Mouse (Mus musculus) ovary, postnatal 36 days (tissue): ENCODE measurements around the gene Actn4.
"Not testable (repeated sequence)": the region's sequence is repeated elsewhere in the genome, so short reads cannot be mapped to it uniquely, and the experiment has no call there.

Experiments
- DNase-seq: peaks from one replicate; pipeline ENCODE4 v3.0.0; 2022; ENCODE audit warnings: low spot score, mixed read lengths

Actn4 gene

DNA sequence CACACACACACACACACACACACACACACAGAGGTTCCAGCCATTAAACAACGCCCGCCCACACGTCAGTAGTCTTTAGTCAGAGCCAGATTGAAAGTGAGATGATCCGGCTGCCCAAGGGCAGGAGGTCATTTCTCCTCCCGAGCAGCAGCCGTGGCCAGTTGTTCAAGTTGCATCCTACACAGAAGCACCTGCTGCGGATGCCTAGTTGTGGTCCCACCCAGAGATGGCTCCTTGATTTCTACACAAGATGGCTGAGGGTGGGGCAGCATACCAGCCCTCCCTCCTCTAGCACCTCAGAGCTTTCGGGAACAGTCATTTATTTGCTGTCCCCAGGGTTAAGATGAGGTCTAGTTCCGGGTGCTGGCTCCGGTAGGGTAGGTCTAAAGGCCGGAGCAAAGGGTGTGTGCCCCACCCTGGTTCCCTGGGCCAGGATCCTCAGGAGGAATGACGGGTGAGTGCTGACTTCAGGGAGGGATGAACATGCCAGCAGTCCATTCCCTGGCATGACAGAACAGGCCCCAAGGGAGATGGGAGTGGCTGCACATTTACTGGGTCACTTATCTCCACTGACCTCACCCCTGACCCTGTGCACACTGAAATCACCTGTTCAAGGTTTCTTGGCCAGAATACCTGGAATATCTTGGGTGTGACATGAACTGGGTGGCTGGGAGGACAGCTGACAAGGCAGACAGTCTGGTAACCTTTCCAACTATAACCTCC, 7.7 kb upstream of the Actn4 start:
- no peak for DNase-seq

DNA sequence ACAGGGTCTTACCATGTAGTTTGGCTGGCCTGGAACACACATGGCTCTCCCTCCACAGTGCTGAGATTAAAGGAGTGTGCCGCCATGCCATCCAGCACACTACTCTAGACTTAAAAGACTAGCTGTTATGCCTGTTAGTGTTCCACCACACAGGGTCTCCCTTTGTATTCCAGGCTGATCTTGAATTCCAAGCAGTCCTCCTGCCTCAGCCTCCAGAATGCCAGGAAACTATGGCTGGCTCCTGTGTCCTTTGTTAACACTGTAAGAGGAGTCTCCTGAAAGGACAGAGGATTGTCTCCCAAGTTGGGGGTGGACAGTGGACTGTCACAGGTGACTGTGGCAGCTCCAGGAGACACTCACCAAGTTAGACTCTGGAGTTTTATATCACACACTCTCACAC, 7.1 kb upstream of the Actn4 start:
- DNase-seq = no peak

DNA sequence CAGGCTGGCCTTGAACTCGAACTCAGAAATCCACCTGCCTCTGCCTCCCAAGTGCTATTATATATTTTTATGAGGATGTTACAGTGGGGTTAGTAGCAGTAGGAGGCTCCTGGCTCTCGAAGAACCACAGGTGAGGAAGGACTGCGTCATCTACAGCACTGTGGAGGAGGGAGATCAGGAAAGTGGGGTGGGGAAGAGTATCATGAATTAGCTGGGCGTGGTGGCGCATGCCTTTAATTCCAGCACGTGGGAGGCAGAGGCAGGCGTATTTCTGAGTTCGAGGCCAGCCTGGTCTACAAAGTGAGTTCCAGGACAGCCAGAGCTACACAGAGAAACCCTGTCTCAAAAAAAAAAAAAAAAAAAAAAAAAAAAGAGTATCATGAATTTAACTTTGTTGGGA, 6.0 kb upstream of the Actn4 start:
- not testable (repeated sequence) for DNase-seq

DNA sequence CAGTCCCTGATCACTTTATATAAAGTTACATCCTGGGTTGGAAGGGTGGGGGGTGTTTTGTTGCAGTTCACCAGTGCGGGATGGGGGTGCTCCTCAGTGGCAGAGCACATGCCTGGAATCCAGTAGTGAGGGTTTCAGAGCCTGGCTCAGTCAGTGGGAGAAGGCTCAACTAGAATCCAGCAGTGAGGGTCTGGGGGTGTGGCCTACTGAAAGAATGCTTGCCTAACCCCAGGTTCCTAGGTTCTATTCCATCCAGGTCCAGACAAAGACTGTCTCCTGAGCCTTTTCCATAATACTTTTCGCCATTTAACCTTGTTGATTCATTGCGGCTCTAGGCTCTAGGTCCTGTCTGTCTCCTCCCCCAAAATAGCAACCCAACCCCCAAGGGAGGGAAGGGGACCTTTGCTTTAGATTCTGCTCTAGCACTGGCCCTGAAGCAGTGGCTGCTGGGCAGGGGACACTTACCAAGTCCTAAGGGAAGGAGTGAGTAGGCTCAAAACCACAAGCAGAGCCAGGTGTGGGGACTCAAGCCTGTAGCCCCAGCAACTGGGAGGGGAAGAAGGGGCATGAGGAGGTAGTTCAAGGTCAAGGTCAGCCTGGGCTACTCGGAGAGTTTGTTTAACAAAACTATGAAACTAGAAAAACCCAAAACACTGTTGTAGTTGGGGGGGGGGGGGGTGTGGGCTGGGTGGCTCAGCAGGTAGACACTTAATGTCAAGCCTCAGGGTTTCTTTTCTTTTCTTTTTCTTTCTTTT, 4.8 kb upstream of the Actn4 start:
- no peak for DNase-seq

DNA sequence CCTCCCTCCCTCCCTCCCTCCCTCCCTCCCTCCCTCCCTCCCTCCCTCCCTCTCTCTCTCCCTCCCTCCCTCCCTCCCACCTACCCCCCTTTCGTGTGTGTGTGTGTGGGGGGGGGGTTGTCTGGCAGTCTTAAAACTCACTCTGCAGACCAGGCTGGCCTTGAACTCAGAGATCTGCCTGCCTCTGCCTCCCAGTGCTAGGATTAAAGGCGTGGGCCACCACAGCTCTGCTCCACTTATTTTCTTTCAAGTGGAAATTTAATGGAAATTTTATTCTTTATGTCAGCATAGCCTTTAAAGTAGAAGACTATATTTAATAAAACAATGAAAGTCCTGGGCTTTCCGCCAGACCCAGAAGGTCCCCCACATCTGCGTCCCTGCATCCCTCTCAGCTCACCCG, 4.0 kb upstream of the Actn4 start:
- DNase-seq = no peak

DNA sequence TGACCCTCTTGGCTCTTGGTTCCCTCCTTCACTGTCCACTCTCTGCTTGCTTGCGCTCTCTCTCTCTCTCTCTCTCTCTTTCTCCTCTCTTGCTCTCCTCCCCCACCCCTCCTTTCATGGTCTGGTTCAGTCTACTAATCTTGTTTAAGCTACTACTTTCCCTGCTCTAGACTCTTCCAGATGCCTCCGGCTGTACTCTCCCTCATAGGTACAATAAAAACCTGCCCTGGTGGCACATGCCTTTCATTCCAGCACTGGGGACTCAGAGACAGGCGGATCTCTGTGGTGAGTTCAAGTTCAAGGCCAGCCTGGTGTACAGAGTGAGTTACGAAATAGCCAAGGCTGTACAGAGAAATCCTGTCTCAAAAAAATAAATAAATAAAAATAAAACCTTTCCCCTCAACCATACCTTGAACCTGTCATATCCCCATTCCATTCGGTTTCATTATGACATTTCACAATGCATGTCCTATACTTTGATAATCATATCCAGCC, 3.3 kb upstream of the Actn4 start:
- no peak for DNase-seq

DNA sequence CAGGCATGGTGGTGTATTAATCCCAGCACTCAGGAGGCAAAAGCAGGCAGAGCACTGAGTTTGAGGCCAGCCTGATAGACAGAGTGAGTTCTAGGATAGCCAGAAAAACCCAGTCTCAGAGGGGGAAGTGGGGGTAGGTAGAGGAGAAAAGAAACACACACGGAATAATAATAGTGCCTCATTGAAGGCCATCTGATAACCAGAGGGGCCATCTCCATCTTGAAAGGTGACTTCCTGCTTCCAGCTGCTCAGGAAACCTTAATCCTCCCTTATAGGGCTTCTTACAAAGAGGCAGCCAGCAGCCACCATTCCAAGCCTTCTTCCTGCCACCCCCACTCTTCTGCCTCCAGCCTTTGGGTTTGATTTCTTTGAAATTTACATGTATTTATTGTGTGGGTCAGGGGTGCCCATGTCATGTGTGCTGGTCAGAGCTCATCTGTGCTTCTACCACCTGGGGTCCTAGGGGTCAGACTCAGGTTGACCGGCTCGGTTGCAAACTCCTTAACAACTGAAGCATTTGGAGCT, 1.3 kb upstream of the Actn4 start:
- DNase-seq = no peak

DNA sequence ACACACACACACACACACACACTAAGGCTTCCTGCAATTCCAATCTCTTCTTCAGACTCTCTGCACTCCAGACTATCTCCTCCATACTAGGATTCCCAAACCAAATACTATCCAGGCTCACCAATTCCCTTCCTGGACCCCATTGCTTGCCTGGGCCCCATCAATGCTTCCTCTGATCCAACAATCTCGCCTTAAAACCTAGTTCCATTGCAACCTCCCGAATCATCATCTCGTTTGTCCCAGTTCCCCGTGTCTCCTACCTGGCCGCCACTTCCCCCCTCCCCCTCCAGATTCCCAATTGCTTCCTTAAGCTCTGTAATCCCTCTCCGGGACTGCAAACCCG, 585 bp downstream of the Actn4 start:
- no peak for DNase-seq

DNA sequence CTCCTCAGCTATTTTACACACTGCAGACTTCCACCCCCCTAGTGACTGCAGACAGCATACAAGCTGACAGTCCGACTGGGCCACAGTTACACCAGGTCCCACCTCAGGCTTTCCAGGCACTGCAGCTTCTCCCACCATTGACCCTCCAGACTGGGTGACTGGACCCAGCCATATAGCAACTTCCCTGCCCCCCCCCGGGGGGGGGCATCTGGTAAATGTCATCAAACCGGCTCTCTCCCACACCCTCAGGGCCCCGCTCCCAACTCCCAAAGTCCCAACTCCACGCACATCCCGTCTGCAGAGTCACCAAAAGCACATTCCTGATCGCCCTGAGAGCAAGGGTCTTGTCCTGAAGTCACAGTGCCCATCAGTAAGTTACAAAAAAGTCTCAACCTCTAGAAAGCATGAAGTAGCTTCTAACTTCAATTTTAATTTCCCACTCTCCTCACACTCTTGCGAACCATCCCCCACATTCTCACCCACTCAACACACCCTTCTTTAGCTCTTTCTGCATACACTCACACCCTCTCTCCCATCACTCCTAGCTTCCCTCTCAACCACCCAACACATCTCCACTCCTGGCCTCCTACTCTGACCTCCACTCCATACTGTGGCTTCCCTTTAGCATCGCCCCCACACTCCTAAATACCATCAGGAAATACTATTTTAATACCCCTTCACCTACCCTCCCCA, 1.6 kb downstream of the Actn4 start:
- DNase-seq = no peak

DNA sequence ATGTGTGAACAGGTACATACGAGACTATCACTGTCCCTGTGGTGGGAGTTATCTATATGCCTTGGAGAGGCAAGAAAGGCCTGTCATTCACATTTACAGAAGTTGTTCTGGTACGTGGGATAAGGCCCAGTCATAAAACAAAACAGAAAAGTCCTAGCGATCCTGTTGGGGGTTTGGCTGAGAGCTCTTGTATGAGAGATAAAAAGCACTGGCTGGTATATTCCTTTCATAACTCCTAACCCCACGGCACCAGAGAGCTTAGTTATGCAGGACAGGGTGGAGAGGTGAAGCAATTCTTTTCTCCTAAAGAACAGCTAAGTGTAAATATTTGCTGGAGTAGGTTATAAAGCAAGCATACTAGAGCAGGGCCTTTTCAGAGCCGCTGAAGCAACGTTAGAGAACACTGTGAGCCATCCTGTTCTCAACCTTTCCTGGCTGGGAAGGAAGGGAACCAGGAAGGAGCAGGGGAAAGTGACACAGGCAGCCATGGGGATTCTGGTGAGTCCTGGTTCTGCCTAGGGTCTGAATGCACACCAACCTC, 2.6 kb downstream of the Actn4 start:
- DNase-seq = no peak

DNA sequence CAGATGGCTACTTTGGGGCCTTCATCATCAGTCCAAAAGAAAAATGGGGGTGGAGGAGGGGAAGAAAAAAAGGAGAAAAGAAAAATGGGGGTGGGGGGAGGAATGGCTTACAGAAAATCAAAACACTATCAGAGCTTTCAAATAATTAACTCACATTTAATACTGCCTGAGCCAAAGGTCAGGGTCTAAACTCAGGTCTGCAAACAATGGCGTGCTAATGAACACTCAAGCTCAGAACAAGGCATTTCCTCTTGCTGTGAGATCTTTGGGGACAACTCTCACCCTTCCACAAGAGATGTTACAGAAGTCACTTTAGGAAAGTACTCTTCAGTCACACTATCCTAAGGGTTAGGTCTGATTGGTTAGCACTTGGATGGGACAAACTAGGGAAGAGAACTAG, 3.4 kb downstream of the Actn4 start:
- DNase-seq = no peak

DNA sequence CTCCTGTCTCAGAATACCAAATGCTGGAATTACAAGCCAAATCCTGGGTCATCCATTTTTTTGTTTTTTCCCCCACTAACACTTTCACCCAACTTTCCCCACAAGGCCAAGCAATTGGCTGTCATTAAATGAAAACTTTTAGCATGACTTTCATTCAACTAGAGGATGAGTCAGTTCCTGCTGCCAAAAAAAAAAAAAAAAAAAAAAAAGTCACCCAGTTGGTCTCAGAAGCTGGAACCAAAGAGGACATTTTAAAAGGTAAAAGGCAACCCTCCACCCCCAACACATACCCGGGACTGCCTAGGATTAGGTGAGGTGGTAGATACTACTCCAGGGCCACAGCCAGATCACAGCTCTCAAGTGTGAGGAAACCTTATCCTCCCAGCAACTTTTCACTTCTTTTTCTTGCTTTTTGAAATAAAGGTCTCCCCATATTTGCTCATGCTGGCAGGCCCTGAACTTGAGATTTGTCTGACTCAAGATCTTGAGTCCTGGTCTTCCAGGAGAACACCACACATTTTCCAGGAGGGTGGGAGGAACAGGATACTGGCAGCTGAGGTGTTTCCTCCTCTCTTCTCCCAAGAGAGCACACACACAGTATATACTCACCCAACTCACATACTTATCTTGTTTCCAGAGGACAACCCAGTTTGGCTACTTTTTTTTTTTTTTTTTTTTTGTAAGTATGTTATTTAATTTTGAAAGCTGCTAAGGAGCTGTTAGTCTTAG, 4.0 kb downstream of the Actn4 start:
- no peak for DNase-seq

DNA sequence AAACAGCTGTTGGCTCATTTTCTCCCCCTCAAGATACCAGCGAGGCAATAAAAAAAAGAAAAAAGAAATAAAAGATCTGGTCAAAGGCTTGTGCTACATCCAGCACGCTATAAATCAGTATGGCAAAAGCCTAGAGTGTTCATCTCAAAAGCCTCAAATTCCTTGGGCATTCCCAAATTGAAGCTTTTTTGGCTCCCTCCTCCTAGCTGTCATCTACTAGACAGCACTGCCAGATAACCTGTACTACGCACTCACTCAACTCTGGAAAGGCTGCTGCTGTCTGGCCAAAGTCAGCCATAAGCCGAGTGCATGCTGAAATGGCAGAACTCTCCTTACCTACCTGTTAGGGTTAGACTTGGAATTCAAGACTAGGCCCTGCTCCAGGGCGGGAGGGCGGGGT, 4.9 kb downstream of the Actn4 start:
- DNase-seq = no peak

DNA sequence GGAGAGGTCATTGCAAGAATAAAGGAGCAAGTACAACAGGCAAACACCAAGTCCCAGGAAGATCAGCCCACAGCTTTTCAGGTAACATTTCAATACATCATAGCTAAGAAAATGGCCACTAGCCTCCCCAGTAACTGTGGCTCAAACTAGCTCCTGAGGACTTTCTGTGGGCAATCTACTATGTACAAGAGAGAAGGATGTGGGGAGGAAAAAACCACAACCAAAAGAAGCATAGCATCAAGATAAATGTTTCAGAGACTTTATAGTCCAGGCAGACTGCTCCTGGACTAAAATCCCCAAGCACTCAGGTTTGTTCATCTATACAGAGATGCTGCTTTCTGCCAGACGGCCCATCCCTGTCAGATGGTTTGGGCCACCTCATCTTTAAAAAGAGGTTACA, 5.9 kb downstream of the Actn4 start:
- DNase-seq = no peak

DNA sequence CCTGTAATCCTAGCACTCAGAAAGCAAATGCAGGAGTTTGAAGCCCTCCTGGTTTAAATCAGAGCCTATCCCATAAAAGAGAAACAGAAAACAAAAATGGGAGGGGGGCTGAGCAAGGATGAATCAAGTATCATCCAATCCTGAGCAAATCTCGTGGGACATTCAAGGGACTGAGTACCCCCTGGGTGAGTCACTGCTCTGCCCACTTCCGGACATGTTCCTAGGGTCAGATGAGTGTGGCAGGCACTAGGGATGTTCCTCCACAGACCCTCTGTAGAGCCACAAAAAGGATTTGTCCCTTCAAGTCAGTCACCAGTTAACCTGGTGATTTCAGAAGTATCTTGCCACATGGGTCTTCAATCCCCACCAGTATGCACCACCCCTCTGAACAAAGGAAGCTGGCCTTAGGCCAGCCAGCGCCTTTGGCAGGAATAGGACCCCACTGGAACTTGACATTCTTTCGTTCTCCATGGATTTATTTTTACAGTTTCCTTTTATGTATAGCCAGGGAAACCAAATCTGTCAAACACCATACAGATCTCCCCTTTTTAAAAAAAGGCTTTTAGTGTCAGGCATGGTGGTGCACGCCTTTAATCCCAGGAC, 6.7 kb downstream of the Actn4 start:
- DNase-seq = no peak

DNA sequence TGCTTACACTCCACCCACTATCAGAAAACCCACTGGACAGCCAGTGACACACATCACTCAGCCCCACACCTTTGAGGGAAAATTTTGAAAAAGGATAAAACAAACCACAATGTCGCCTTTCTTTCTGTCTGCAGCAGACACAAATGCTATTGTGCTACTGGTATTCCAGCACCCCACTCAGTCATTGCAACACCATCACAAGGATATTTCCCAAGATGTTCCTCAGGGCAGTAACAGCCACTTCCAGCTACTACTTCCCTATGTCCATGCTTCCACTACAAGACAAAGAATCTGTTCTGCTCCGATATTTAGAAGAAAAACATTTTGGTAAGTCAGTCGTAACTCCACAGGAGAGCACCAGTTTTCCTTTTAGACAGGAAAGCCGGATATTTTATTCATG, 7.4 kb downstream of the Actn4 start:
- DNase-seq = no peak

DNA sequence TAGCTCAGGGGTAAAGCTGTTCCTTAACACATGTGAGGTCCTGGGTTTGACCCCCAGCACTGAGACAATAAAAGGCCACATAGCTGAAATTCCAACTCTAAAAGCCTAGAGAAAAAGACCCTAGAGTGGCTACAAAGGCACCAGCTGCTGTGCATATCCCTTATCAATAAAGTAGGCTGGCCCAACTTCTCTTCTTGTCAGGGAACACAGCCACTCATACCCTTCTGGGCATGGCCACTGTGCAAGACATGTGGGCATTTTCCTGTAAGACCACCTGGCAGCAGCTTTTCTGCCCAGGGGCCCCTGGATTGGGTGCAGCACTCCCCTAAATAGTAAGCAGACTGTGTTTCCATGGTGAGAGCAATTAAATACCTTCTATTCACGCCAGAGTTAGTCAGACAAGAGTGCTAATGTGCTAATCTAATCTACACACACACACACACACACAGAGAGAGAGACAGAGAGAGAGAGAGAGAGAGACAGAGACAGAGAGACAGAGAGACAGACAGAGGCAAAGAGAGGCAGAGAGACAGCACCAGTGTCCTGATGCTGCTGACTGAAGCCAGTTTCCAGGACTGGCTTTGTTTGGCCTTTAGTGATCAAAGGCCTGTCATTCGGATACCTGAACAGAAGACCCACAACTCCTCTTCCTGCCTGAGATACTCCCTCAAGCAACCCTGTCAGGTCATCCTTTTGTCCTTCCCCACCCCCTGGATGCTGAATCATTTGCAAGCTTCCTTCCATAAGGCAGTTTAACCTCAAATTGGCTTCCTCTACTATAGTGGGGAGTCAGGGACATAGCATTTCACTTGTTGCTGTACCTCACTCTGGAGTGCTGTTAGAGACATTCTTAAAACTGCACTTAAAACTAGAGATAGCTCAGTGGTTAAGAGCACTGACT, 8.4 kb downstream of the Actn4 start:
- DNase-seq = no peak

DNA sequence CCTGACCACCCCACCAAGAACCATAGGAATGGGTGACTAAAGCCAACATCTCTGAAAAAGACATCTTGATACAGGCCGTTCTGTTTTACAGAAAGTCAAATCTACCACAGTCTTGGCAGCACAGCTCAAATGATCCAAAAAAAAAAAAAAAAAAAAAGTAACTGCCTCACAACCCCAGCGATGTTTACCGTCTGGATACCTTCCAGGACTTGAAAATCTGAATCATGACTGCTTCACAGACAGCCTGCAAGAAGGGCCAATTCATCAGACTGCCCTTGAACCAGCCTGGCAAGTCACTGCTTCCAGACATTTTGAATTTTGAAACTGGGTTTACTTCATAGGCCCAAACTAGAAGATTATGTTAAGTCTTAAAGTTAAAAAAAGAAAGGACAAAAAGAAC, 9.4 kb downstream of the Actn4 start:
- DNase-seq = no peak

DNA sequence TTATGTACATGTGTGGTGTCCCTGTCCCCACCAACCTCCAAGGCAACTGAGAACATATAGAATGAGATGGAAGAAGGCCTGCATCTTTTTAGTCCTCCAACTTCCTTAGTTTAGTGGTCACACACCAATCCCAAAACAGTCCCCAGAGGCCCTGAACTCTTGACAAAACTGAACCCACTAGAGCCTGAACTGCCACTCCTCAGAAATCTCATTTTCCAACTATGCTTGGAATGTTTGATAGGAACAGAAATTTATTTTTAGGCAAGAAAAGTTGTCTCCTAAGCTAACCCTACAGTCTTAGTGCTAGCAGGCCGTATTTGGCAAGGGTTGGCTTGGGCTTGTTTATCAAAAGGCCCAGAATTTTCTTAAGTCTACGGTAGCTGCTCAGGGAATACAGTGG, 10.4 kb downstream of the Actn4 start:
- no peak for DNase-seq

DNA sequence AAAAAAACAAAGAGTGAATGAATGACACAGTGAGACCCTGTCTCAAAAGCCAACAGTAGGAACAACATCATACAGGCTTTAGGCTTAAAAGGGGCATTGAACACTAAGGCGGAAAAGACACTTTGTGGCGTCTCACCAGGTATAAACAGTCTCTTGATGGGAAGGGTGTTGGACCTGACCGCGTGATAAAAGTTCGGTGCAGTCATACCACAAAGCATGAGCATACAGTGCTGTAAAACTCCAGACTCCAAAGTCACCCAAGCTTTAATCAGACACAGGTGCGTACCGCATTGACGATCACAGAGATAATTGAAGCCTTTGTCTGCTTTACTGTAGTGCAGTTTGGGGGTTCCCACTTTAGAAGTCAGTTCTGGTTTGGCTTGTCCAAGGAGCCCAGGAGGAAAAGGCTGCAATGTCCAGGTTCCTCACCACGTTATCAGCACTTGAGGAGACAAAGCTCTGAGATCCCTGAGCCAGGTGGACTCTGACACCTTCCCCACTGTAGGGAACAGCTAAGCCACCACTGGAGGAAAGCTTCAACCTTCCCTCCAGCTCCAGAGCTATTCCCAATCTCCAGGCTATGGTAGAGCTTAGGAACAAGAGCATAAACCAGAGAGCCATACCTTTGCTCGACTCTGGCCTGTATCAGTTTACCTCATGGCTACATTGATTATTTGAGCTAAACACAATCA, 11.6 kb downstream of the Actn4 start:
- DNase-seq = no peak
